Mouse (Mus musculus): ENCODE data around the gene Limk2.
A peak's percentile ranks its signal among the peaks of the same experiment; 100 is the strongest.

Gene Limk2

GRCm38 (mm10) chr11:3408997-3409732 lies at the start of gene Limk2:
TSS of gene Limk2 (minus strand) at chr11:3409189.
- DNase-seq = peak; percentile 95

- peak; percentile 61 for DNase-seq
These were observed 49.6 kb upstream of the Limk2 start for GRCm38 (mm10) chr11:3458428-3459104.

DNA sequence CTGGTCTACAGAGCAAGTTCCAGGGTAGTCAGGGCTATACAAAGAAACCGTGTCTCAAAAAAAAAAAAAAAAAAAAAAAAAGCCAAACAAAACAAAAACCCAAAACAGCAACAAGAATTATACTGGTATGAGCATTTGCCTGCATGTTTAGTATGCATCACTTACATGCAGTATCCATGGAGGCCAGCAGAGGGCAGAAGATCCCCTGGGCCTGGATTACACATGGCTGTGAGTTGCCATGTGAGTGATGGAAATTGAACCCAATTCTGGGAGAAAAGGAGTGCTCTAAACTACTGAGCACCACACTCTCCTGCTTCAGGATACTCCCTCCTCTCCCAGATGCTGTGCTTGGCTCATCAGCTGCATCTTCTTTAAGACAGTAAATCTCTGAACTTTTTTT lies 47.4 kb upstream of the Limk2 start:
- DNase-seq = peak; percentile 75

GRCm38 (mm10) chr11:3454506-3454905 lies 45.5 kb upstream of the Limk2 start:
- no peak for DNase-seq

DNA sequence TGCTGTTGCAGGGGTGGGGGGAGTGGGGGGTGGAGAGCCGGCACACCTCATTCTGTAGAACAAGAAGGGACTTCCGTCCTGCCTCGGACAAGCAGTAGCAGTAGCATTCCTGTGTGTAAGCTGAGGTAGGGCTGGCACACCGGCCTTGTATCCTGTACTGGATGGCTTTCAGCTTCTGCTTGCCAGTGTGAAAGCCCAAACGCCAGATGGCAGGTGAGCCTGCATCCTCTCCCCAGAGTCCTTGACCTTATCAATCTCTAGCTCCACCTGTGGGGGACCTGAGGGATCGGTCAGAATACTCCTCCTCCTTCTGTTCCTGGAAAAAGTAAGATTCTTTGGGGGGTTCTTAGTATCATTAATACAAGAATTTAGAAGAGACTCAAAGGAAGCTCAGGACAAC lies 44.5 kb upstream of the Limk2 start:
- DNase-seq = peak; percentile 40

DNA sequence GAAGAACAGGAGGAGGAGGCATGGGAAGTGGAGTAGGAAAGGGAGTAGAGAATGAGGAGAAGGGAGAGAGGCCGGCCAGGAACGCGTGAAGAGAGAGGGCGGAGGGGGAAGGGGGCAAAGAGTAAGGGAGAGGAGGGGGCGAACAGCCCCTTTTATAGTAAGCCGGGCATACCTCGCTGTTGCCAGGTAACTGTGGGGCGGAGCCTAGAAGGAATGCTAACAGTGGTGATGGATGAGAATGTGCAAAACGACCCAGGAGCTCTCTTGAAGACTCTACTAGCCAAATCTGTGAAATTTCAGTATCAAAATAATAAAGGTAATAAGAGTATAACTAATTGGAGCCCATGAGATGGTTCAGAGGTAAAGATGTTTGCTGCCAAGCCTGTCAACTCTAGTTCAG lies 43.8 kb upstream of the Limk2 start:
- peak; percentile 48 for DNase-seq

DNA sequence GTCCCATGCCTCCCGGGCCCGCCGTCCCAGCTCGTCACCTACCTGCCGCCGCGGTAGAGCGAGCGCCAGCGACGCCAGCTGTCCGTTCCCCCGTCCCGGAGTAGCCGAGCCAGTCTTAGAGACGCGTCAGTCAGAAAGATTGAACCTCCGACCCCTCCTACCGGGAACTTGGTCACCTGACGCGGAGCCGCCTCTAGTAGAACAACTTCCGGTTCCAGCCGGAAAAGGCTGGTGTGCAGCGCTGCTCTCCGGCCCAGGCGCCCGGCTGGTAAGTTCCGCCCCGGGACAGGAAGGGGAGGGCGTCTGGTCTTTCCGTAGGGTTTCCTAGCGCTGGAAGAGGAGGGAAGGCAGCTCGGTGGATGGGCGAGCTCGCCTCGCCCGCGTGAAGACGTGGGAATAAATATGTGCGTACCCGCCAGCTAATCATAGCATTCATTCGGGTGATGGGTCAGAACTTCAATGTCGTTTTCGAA lies 43.2 kb upstream of the Limk2 start, which contains the start of gene Rnf185:
Rnf185 (minus strand) TSS at position 197 of the 473 bp plus-strand sequence.
- peak; percentile 96 for DNase-seq

DNA sequence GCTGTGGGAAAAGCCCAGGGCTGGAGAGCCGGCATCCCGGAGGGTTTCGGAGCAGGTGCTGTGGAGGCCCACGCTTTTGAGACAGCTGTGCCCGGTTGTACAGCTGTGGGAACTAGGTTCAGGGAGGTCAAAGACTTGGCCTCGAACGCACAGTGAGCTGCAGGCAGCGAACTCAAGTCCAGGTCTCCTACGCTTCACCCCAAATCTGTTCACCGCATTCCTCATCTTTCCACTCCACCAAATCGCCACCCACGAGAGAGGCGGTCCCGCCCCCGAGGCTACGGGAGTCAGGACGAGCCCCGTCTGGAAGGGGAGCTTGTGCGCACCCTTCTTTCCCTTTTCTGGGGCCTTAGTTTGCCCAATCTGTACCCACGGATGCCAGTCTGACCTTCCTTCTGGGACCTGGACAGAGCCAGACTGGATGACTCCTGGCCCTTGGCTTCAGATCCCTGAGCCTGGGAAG lies 42.7 kb upstream of the Limk2 start:
- DNase-seq = no peak

GRCm38 (mm10) chr11:3444875-3445274 lies 35.9 kb upstream of the Limk2 start:
- DNase-seq = no peak

- no peak for DNase-seq
These were observed 34.1 kb upstream of the Limk2 start for GRCm38 (mm10) chr11:3443091-3443490.

- no peak for DNase-seq
These were observed 33.7 kb upstream of the Limk2 start for GRCm38 (mm10) chr11:3442677-3443076.

- DNase-seq = peak; percentile 29
These were observed 32.9 kb upstream of the Limk2 start for GRCm38 (mm10) chr11:3441696-3442443.

- no peak for DNase-seq
These were observed 28.6 kb upstream of the Limk2 start for GRCm38 (mm10) chr11:3437621-3438020.

GRCm38 (mm10) chr11:3433809-3434208 lies 24.8 kb upstream of the Limk2 start:
- DNase-seq = no peak

DNA sequence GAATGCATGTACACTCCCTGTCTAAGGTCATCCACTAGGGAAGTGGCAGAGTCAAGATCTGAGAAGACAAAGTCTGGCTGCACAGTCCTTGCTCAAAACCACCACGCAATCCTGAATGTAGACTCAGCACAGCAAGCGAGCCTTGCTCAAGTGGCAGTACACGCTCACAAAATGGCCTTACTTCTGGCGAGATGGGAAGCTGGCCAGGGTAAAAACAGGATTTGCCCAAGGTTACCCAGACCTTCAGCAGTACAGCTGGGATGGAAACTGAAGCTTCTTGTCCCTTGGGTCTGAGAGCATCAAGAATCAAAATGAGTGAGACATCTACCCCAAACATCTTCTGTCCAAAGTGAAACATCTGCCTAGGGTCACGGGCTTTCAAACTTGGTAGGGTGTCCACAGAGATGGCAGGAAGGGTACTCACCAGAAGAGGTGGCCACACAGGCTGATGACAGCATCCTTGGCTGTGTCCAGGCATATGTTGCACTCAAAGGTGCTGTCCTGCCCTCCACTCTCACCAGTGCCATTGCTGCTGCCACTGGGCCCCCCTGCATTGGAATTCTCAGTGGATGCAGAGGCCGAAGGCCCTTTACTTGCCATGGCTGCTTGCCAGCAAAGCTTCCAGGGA lies 23.1 kb upstream of the Limk2 start:
- DNase-seq = no peak

GRCm38 (mm10) chr11:3431515-3431914 lies 22.5 kb upstream of the Limk2 start:
- no peak for DNase-seq

DNA sequence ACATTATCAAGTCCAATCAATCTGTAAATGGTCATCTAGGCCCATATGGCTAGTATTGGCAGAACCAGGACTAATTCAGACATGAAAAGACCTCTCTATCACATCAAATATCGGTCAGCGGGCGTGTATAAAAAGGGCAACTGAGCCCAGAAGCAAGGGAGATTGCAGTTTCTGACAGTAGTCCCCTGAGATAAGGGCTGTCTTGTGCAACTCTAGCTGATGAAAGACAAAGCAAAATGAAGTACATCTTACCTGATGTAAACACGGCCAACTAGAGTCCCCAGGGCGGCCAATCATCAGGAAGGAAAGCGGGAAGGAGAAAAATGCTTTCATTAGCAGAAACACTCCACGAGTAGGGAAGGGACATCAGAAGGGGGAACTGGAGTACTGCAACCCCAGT lies 19.6 kb upstream of the Limk2 start:
- no peak for DNase-seq

DNA sequence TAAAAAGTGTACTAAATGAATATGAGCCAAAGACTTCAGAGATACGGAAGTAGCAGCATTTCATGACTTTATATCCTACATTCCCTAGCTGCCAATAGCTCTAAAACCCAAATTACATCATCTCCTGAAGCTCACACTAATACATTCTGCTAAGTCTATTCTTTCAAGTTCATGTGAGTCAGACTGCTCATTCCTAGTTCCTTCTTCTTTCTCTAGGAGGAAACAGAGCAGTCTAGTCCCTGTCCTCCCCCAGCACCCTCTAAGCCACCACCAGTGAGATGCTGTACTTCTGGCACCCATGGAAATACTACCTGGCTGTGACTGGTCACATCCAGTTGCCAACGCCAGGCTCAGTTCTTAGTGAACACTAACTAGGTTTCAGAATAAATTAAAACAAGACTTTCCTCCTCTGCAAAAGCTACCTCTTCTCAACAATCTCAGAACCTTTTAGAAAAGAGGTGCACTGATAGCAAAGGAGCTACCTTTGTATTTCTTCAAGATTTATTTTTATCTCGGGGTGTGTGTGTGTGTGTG lies 18.8 kb upstream of the Limk2 start:
- DNase-seq = peak; percentile 47

DNA sequence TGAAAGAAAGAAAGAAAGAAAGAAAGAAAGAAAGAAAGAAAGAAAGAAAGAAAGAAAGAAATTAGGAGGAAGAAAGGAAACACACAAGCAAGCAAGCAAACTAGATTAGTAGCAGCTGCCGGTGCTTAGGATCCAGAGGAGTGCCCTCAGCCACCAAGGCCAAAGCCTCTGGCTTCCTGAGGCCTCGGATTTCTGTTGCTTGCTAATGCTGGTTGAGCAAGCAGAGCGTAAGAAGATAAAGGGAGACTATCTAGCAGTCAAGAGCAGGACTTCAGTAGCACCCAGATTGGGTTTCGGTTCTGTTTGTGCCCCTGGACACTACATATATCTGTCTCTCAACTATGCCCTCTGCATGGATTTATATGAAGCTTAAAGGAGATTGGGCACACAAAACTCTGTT lies 13.3 kb upstream of the Limk2 start:
- no peak for DNase-seq

DNA sequence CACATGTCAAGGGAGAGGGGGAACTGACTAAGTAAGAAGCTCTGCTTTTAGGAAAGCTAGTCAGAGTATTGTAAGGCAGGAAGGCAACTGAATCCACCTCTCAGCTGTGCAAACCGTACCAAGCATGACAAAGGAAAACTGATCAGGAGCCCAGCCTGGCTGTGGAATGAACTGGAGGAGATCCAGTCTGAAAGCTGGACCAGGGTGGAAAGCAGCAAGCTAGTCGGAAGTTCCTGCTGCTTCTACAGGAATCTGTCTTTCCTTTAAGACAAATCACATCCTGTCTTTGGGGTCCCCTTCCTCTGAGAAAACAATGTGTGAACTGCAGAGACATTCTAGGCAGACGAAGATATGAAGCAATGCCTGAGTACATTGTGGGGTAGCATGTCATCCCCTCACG lies 9.8 kb upstream of the Limk2 start:
- DNase-seq = peak; percentile 70

DNA sequence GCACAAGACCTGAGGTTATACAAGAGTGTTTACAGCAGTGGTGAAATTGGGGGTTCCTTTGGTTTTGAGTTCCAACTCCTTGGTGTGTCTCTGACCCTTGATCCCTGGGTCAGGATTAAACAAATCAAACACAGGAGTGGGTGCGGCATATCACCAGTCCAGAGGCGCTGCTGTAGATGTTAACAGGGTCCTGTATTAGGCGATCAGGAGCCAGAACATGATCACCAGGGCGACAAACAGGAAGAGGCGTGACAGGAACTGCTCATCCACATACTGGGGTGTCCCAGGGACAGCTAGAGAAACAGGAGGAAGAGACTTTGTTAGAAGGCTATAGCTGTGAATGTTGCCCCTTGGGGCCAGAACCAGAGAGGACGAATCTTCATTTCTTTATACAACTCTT lies 8.8 kb upstream of the Limk2 start:
- peak; percentile 29 for DNase-seq

GRCm38 (mm10) chr11:3416399-3416798 lies 7.4 kb upstream of the Limk2 start:
- DNase-seq = no peak

- no peak for DNase-seq
These were observed 3.1 kb upstream of the Limk2 start for GRCm38 (mm10) chr11:3412111-3412510.

Data from kidney, postnatal 14 days (tissue).